Mouse (Mus musculus) frontal cortex, adult (tissue): Measurements from ENCODE around the gene Nudt7.

Experiments used
- ATAC-seq: cut with Nextera tagmentation; 2 replicates; pipeline ENCODE4 v1.9.2; 2017; ENCODE audit warnings: mild to moderate bottlenecking, moderate library complexity, mixed read lengths; ENCODE audit not compliant: low TSS enrichment

Nudt7 gene

GRCm38 (mm10) chr8:114133510-114134362, at the start of gene Nudt7:
TSS of gene Nudt7 (plus strand) at chr8:114133557.
- ATAC-seq, result peak; percentile 97

GRCm38 (mm10) chr8:114087932-114088331, 45.4 kb upstream of the Nudt7 start:
- ATAC-seq, result no peak

GRCm38 (mm10) chr8:114090736-114091135, 42.6 kb upstream of the Nudt7 start:
- no peak for ATAC-seq

- ATAC-seq, result no peak
These were observed 40.0 kb upstream of the Nudt7 start for GRCm38 (mm10) chr8:114093321-114093720.

GRCm38 (mm10) chr8:114094526-114094925, 38.8 kb upstream of the Nudt7 start:
- no peak for ATAC-seq

- ATAC-seq, result peak; percentile 20; the same call in 1 of the 2 replicates
These were observed 32.7 kb upstream of the Nudt7 start for GRCm38 (mm10) chr8:114100561-114101206.

GRCm38 (mm10) chr8:114103401-114103800, 30.0 kb upstream of the Nudt7 start:
- no peak for ATAC-seq

GRCm38 (mm10) chr8:114105971-114106370, 27.4 kb upstream of the Nudt7 start:
- ATAC-seq, result no peak

- ATAC-seq, result no peak
These were observed 23.8 kb upstream of the Nudt7 start for GRCm38 (mm10) chr8:114109365-114110140.

- ATAC-seq, result no peak
These were observed 18.3 kb upstream of the Nudt7 start for GRCm38 (mm10) chr8:114115076-114115475.

GRCm38 (mm10) chr8:114116049-114116448, 17.3 kb upstream of the Nudt7 start:
- 0 out of 2 replicates have a peak, but pooled peaks have one; percentile 34 for ATAC-seq

- ATAC-seq, result no peak
These were observed 15.9 kb upstream of the Nudt7 start for GRCm38 (mm10) chr8:114117439-114117838.

- ATAC-seq, result no peak
These were observed 11.6 kb upstream of the Nudt7 start for GRCm38 (mm10) chr8:114121781-114122180.

- ATAC-seq, result no peak
These were observed 9.7 kb upstream of the Nudt7 start for GRCm38 (mm10) chr8:114123611-114124010.

- ATAC-seq, result no peak
These were observed 9.1 kb upstream of the Nudt7 start for GRCm38 (mm10) chr8:114124084-114124750.

GRCm38 (mm10) chr8:114130838-114131237, 2.5 kb upstream of the Nudt7 start:
- ATAC-seq, result no peak

GRCm38 (mm10) chr8:114131421-114131820, 1.9 kb upstream of the Nudt7 start:
- no peak for ATAC-seq

GRCm38 (mm10) chr8:114133050-114133509, 277 bp upstream of the Nudt7 start:
- no peak for ATAC-seq

GRCm38 (mm10) chr8:114136750-114137149, 3.4 kb downstream of the Nudt7 start:
- no peak for ATAC-seq

- no peak for ATAC-seq
These were observed 3.8 kb downstream of the Nudt7 start for GRCm38 (mm10) chr8:114137181-114137580.

GRCm38 (mm10) chr8:114140437-114140836, 7.1 kb downstream of the Nudt7 start:
- ATAC-seq, result no peak

- no peak for ATAC-seq
These were observed 8.8 kb downstream of the Nudt7 start for GRCm38 (mm10) chr8:114142199-114142598.
